Mouse (Mus musculus) midbrain, embryonic 10.5 days (tissue): Measurements from ENCODE around the gene Jak3. TPM values are rescaled to one million over a fixed set of nuclear protein-coding genes. Genes with fewer than 3 reads are reported as not detected.

Experiments used
- DNase-seq: peaks from one replicate; pipeline ENCODE4 v3.0.0-alpha.2; 2017; ENCODE audit warnings: low spot score
- H3K27ac ChIP-seq: fragments of 300-500 bp; sonication (generic); replicated peaks from 2 replicates; pipeline ENCODE4 v1.5.1; 2016; ENCODE audit warnings: mild to moderate bottlenecking
- H3K27me3 ChIP-seq: fragments of 300-500 bp; sonication (generic); 2 replicates; pipeline ENCODE4 v1.6.1; 2016; ENCODE audit warnings: low read depth, mild to moderate bottlenecking; ENCODE audit not compliant: poor library complexity, severe bottlenecking
- H3K36me3 ChIP-seq: fragments of 300-500 bp; sonication (generic); 2 replicates; pipeline ENCODE4 v1.6.1; 2016; ENCODE audit warnings: mild to moderate bottlenecking, moderate library complexity
- H3K4me1 ChIP-seq: fragments of 300-500 bp; sonication (generic); 2 replicates; pipeline ENCODE4 v1.6.1; 2016
- H3K4me3 ChIP-seq: fragments of 300-500 bp; sonication (generic); 2 replicates; pipeline ENCODE4 v1.5.1; 2016; ENCODE audit warnings: mild to moderate bottlenecking, moderate library complexity
- H3K9me3 ChIP-seq: fragments of 300-500 bp; sonication (generic); replicated peaks from 2 replicates; pipeline ENCODE4 v1.6.1; 2016; ENCODE audit warnings: mild to moderate bottlenecking
- WGBS: fragments of 180-500 bp; shearing (Covaris S2); methylation state at CpG from one replicate; pipeline ENCODE4 v1.1.7; 2016; 5-methylcytosine and 5-hydroxymethylcytosine counted together
- polyA plus RNA-seq: library from polyadenylated mRNA; unstranded; fragments of >200 nt; fragmentation: Nextera tagmentation; extraction: Ambion mirVana; gene quantifications from 2 replicates; pipeline ENCODE4 v1.2.1, GENCODE M21; 2016

Gene Jak3
- polyA plus RNA-seq, result 2.8 and 3.7 TPM in 2 replicates

DNA sequence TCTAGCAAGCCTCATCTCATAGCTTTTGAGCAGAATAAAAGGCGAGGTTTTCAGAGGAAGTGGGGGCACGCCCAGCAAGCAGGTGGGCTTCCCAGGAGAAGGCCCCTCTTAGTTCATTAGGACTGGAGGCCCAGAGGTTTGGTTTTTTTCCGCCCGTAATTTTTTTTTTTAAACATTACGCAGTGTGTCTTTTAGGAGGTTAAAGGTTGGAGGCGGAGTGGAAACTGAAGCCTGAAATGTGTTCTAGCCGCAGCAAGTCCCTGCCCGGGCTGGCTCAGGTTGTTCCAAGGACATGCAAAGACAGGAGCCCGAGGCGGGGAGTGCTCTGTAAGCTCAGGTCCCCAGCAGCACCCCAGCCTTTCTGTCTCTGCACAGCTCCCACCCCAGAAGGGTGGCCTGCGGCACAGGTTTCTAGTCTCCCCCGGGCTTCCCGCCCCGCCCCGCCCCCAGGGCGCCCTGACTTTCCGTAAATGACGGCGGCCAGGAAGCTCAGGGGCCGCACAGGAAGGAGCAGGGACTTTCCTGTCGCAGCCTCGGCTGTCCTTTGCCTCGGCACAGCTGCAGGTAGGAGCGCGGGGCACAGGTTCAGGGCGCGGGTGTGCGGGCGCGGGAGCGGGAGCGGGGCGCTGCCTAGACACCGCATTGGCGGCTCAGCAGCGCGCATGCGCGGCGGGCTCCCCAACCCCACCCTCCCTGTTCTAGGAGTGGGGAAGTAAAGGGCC, at the start of gene Jak3:
Jak3 (plus strand) TSS at position 277 of the 722 bp plus-strand sequence.
- Histone ChIP-seq H3K4me1 (peaks cover 41% of the 10 kb centered on the region), H3K9me3 (0 out of 2 replicates have a peak, but pooled peaks cover 5% of the 10 kb centered on the region), H3K27ac (peak within 1 kb of the TSS; percentile 79), H3K4me3 (peak within 1 kb of the TSS; percentile 77), H3K27me3 (peaks cover 83% of the 10 kb centered on the region), H3K36me3 (no peaks in the 10 kb centered on the region)
- 4% methylated on average over 40 of the region's 40 CpGs for WGBS
- peak; percentile 55 for DNase-seq

DNA sequence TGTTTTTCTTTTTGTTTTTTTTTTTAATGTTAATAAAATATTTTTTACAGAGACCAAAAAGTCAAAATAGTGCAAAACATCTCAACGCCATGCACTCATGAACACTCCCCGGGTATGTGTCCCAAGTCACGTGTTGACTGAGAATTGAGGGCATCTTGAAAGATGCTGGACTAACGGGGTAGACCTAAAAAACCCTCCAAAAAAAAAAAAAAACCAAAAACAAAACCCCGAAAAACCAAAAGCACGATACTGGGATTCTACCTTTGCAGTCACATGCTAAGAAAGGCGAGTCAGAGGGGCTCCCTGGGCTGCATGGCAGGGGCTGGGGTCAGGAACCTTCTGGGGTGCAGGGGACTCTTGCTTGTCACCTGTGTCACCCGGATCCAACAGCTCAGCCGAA, 49.3 kb upstream of the Jak3 start:
- Histone ChIP-seq H3K4me1 (peaks cover 33% of the 10 kb centered on the region), H3K9me3 (peaks cover 18% of the 10 kb centered on the region), H3K36me3 (peaks cover 46% of the 10 kb centered on the region), H3K27me3 (peaks cover 29% of the 10 kb centered on the region), H3K27ac (no peak overlapping the region), H3K4me3 (no peak overlapping the region)
- WGBS, result 86% methylated on average over 9 of the region's 9 CpGs
- no peak for DNase-seq

DNA sequence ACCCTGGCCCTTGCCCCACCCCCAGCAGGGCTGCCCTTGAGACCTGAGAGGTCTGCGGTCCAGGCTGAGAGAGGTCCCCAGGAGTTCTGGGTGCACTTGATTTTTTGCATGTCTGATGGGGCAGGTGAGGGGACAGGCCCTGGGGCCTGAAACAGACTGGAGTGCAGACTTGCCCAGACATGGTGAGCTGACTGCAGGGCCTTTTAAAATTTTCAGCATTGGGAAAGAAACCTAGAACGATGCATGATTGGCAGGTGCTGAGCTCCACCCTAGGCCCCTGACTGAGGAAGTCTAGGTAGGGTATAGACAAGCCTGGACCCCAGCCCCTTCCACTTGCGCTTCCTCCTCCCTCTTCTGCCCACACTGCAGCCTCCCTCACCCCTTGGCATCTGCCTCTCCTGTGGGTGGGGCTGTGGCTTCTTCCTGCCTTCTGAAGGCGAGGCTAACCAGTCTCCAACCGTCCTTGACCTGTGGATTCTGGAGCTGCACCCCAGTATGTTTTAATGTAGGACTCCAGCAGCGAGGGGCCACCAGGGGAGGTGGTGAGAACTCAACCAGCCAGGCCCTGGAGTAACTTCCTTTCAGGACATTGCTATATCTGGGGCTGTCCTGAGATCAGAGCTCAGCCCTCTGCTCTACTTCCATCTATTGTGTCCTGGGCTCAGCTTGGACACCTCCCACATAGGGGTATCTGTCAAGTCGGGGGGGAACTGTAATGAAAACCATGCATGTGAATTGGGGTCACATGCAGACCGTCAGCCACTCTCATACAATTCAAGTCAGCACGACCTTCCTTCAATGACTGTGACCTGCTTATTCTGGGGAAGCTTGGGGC, 48.6 kb upstream of the Jak3 start:
- no peak overlapping the region for H3K27ac ChIP-seq

DNA sequence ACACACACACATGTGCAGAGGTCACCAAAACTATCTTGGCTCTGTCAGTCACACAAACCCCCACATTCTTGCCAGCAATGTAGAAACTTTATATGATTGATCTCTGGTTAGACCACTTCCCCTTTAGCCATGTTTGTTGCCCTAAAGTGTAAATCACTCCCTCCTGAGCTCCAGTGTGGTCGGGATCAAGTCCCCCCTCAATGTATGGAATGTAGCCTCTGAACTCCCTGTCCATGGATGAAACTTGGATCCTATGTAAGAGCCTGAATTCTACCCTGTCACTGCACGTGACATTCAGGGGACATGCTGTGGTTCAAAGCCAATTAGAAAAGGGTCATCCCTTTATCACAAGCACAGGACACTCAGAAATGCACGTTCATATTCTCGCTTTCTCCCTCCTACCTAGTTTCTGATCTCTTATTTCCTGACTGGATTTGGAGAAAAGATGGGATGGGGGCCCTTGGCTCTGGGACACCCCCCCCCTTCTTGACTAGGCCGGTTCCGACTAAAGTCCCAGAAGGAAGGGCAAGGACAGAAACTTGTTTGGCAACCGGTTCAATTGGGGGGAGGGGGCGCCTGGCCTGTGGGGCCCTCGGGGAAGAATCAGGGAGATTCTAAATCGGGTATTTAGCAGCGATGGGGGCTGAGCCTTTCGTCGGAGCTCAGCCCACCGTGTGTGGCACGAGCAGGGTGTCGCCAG, 47.5 kb upstream of the Jak3 start:
- WGBS, result 9% methylated on average over 16 of the region's 16 CpGs
- peak overlapping the region; percentile 83 for H3K27ac ChIP-seq
- DNase-seq, result no peak

More for the DNA sequence above, 48.6 kb upstream of the Jak3 start:
- WGBS, result 54% methylated on average over 9 of the region's 9 CpGs
- H3K4me1 ChIP-seq, result peaks cover 33% of the 10 kb centered on the region
- H3K4me3 ChIP-seq, result no peak overlapping the region
- no peak for DNase-seq
- peaks cover 16% of the 10 kb centered on the region for H3K9me3 ChIP-seq
- H3K27me3 ChIP-seq, result peaks cover 36% of the 10 kb centered on the region
- peaks cover 39% of the 10 kb centered on the region for H3K36me3 ChIP-seq

DNA sequence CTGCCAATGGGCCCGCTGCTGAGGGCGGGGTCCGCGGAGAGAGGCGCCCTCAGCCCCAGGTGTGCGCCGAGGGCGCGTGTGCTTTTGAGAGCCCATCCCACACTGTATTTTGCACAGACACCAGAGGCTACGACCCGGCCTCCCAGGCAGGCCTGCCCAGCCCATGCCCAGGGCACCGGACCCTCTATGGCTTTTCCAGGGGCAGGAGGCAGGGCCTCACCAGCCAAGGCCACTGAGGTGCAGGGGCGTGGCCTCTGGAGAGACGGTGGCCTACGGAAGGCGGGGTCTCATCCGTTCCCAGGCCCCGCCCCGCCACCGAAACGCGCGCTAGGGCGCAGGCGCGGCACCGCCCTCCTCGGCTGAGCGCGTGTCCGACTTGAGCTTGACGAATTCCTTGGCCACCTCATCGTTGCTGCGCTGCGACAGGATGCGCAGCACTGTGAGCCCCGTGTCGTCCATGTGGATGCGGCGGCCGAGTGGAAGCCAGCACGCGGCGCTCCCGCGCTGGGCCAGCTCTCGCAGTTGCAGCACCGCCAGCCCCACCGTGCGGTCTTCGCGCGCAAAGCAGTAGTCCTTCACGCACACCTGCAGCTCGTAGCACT, 46.9 kb upstream of the Jak3 start:
- H3K4me3 ChIP-seq, result peak overlapping the region; percentile 66
- H3K27me3 ChIP-seq, result peaks cover 53% of the 10 kb centered on the region
- H3K36me3 ChIP-seq, result peaks cover 21% of the 10 kb centered on the region
- under 1% methylated on average over 55 of the region's 55 CpGs for WGBS
- H3K9me3 ChIP-seq, result peaks cover 19% of the 10 kb centered on the region
- peaks cover 43% of the 10 kb centered on the region for H3K4me1 ChIP-seq
- peak overlapping the region; percentile 83 for H3K27ac ChIP-seq
- DNase-seq, result peak; percentile 95

More for the DNA sequence above, 47.5 kb upstream of the Jak3 start:
- peaks cover 46% of the 10 kb centered on the region for H3K27me3 ChIP-seq
- H3K9me3 ChIP-seq, result peaks cover 16% of the 10 kb centered on the region
- H3K36me3 ChIP-seq, result peaks cover 28% of the 10 kb centered on the region
- H3K4me1 ChIP-seq, result peaks cover 36% of the 10 kb centered on the region
- peak overlapping the region; percentile 66 for H3K4me3 ChIP-seq

DNA sequence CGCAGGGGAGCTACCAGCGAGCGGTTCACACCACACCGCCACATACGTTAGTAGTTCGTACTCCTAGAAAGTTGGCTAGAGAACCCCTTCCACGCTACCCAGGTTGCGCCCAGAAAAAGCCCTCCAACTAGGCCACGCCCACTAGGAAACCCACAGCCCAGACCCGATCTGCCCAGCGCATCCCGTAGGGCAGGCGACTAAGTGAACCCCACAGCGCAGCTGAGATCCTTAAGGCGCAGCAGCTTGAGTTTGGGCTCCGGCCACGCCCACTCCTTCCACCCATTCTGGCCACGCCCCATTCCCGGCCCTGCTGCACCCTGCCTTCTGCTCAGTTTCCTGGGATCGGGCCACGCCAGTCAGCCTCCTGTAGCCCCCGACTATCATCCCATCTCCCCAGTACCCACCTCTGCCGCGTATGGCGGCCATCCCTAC, 46.3 kb upstream of the Jak3 start:
- Histone ChIP-seq H3K4me1 (peaks cover 49% of the 10 kb centered on the region), H3K27me3 (peaks cover 59% of the 10 kb centered on the region), H3K9me3 (peaks cover 19% of the 10 kb centered on the region), H3K36me3 (peaks cover 15% of the 10 kb centered on the region), H3K27ac (peak overlapping the region; percentile 83), H3K4me3 (peak overlapping the region; percentile 66)
- DNase-seq, result peak; percentile 55
- WGBS, result 5% methylated on average over 25 of the region's 25 CpGs

DNA sequence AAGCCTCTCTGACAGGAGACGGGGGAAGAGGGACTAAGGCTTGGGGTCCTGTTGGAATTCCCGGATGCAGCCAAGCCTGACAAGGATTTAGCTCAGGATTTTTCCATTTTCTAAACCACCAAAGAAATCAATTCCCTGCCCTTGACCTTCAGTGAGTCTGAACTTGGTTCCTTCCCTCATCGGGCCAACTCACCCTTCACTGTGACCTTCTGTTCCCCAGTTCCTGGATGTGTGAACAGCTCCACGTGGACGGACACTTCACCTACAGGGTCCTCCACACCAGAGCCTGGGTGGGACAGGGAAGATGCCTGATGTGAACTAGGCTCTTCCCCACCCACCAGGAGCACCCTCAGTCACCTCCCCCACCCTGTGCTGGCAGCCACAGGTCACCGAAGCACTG, 45.3 kb upstream of the Jak3 start:
- no peak for DNase-seq
- Histone ChIP-seq H3K27ac (no peak overlapping the region), H3K4me3 (no peak overlapping the region), H3K4me1 (peaks cover 50% of the 10 kb centered on the region), H3K27me3 (peaks cover 68% of the 10 kb centered on the region), H3K9me3 (peaks cover 19% of the 10 kb centered on the region), H3K36me3 (peaks cover 6% of the 10 kb centered on the region)
- 92% methylated on average over 6 of the region's 6 CpGs for WGBS

DNA sequence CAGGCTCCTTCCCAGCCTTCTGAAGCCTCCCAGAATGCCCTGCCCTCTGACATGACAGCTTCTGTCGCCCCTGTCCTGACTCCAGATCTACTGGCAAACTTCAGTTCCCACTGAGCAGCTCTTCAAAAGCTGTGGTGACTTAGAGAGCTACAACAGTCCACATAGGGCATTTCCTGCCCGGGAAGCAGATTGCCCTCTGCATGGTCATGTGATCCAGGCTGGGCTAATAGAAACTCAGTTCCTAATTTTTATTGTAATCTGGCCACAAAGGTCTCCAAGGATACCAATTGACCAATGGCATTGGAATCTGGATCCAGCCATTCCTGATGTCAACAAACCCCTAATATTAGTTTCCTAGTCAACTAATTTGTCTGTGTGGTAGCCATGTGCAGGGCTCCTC, 44.2 kb upstream of the Jak3 start:
- peaks cover 19% of the 10 kb centered on the region for H3K9me3 ChIP-seq
- H3K27me3 ChIP-seq, result peaks cover 80% of the 10 kb centered on the region

GRCm38 (mm10) chr8:71633164-71633563, 42.9 kb upstream of the Jak3 start:
- Histone ChIP-seq H3K27me3 (peaks cover 82% of the 10 kb centered on the region), H3K36me3 (no peaks in the 10 kb centered on the region; the same call in 1 of the 2 replicates), H3K4me3 (no peak overlapping the region), H3K4me1 (peaks cover 39% of the 10 kb centered on the region), H3K9me3 (peaks cover 19% of the 10 kb centered on the region), H3K27ac (no peak overlapping the region)
- WGBS, result 7% methylated on average over 15 of the region's 22 CpGs
- peak; percentile 33 for DNase-seq

More for the DNA sequence above, 44.2 kb upstream of the Jak3 start:
- DNase-seq, result no peak
- H3K36me3 ChIP-seq, result no peaks in the 10 kb centered on the region; the same call in 1 of the 2 replicates
- no peak overlapping the region for H3K27ac ChIP-seq
- H3K4me1 ChIP-seq, result peaks cover 50% of the 10 kb centered on the region
- H3K4me3 ChIP-seq, result no peak overlapping the region
- 61% methylated on average over 2 of the region's 2 CpGs for WGBS

- DNase-seq, result peak; percentile 66
- WGBS, result 2% methylated on average over 26 of the region's 26 CpGs
- H3K4me3 ChIP-seq, result peak overlapping the region; percentile 33
- H3K9me3 ChIP-seq, result peaks cover 19% of the 10 kb centered on the region
- peaks cover 29% of the 10 kb centered on the region for H3K4me1 ChIP-seq
- no peak overlapping the region; the same call in 1 of the 2 replicates for H3K27ac ChIP-seq
- no peaks in the 10 kb centered on the region; the same call in 1 of the 2 replicates for H3K36me3 ChIP-seq
- H3K27me3 ChIP-seq, result peaks cover 88% of the 10 kb centered on the region
Observed at GRCm38 (mm10) chr8:71633981-71634667, 42.0 kb upstream of the Jak3 start.

GRCm38 (mm10) chr8:71637149-71638095, 38.7 kb upstream of the Jak3 start:
- 65% methylated on average over 8 of the region's 8 CpGs for WGBS
- H3K27me3 ChIP-seq, result peaks cover 59% of the 10 kb centered on the region

More at GRCm38 (mm10) chr8:71637149-71638095, 38.7 kb upstream of the Jak3 start:
- no peak for DNase-seq
- Histone ChIP-seq H3K36me3 (no peaks in the 10 kb centered on the region; the same call in 1 of the 2 replicates), H3K9me3 (peaks cover 15% of the 10 kb centered on the region), H3K27ac (no peak overlapping the region), H3K4me3 (no peak overlapping the region), H3K4me1 (peaks cover 17% of the 10 kb centered on the region)
